Mouse (Mus musculus): Measurements from ENCODE around the gene Chsy1. TPM values are rescaled to one million over a fixed set of nuclear protein-coding genes. Genes with fewer than 3 reads are reported as not detected.

Gene Chsy1
- polyA plus RNA-seq, 1 experiment from 2014 or later: 24.4 TPM

DNA sequence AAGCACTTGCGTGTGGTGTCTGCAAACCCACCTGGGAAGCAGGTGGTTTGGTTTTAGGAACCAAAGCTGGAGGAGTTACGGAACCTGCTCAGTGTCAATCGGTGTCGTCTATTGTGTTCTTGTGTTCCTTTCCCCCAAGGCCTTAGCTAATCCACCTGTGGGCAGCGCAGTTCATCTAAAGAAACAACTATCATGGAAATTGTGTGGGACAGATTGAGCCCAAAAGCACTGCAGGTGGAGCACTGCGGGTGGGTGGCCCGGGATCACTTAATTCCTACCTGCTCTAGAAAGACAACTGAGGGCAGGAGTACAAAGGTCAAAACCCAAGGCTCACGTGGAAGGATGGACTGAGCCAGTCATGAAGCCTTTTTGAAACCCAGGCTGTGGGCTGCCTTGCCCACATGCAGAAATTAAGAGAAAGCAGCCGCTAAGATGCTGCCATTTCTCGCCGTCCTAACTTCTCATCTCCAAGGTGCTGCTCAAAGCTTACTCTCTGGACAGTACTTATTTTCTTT is 18.6 kb upstream of the Chsy1 start:
- Histone ChIP-seq H3K4me2 (no peak overlapping the region), H3K9ac (no peak overlapping the region), H3K4me3 (no peak overlapping the region), H3K27me3 (no peaks in the 10 kb centered on the region), H3K4me1 (no peaks in the 10 kb centered on the region), H3K9me3 (no peaks in the 10 kb centered on the region), H3K27ac (no peak overlapping the region), H3K36me3 (peaks cover 65% of the 10 kb centered on the region)
- ATAC-seq (ENCODE audit: insufficient number of reproducible peaks, insufficient read depth, low FRiP score, low TSS enrichment, low read depth): no peak
- 80% methylated on average over 11 of the region's 11 CpGs for WGBS

DNA sequence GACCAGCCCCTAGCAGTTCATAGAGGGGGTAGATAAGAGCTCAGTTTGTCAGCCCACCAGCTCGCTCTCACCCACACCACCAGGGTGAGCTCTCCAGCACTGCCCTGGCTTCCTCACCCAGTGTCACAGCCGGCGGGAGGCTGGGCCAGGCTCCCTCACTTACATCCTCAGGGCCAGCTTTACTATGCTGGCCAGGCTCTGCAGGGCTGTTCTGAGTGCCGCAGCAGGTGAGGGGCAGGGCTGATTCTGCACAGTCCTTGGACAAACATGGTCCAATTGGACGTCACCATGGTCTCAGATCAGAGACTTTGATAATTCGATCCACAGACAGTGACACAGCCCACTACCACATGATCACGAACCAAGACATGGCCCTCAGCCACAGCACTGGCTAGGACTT is 17.8 kb upstream of the Chsy1 start:
- WGBS: 86% methylated on average over 7 of the region's 7 CpGs
- Histone ChIP-seq H3K4me2 (no peak overlapping the region), H3K4me1 (no peaks in the 10 kb centered on the region)

GRCm38 (mm10) chr7:66092656-66093055 is 16.7 kb upstream of the Chsy1 start:
- H3K27ac ChIP-seq: no peak overlapping the region
- H3K27me3 ChIP-seq: no peaks in the 10 kb centered on the region
- H3K36me3 ChIP-seq: peaks cover 46% of the 10 kb centered on the region
- H3K4me3 ChIP-seq: no peak overlapping the region
- WGBS: 88% methylated on average over 8 of the region's 8 CpGs
- ATAC-seq (ENCODE audit: insufficient number of reproducible peaks, insufficient read depth, low FRiP score, low TSS enrichment, low read depth): no peak
- H3K4me2 ChIP-seq: no peak overlapping the region
- H3K4me1 ChIP-seq: no peaks in the 10 kb centered on the region
- no peak overlapping the region for H3K9ac ChIP-seq
- H3K9me3 ChIP-seq: no peaks in the 10 kb centered on the region

More for the DNA sequence above, 17.8 kb upstream of the Chsy1 start:
- Histone ChIP-seq H3K9me3 (no peaks in the 10 kb centered on the region), H3K9ac (no peak overlapping the region), H3K27ac (no peak overlapping the region), H3K4me3 (no peak overlapping the region), H3K36me3 (peaks cover 57% of the 10 kb centered on the region), H3K27me3 (no peaks in the 10 kb centered on the region)
- peak; percentile 39; the same call in 1 of the 2 replicates for ATAC-seq (ENCODE audit: insufficient number of reproducible peaks, insufficient read depth, low FRiP score, low TSS enrichment, low read depth)

- H3K9me3 ChIP-seq: no peaks in the 10 kb centered on the region
- H3K36me3 ChIP-seq: peaks cover 32% of the 10 kb centered on the region
- no peak overlapping the region for H3K4me2 ChIP-seq
- 78% methylated on average over 5 of the region's 5 CpGs for WGBS
- no peak for ATAC-seq (ENCODE audit: insufficient number of reproducible peaks, insufficient read depth, low FRiP score, low TSS enrichment, low read depth)
- H3K27me3 ChIP-seq: no peaks in the 10 kb centered on the region
- H3K9ac ChIP-seq: no peak overlapping the region
- no peaks in the 10 kb centered on the region for H3K4me1 ChIP-seq
- H3K4me3 ChIP-seq: no peak overlapping the region
- H3K27ac ChIP-seq: no peak overlapping the region
Measured at GRCm38 (mm10) chr7:66094141-66094540, 15.2 kb upstream of the Chsy1 start.

GRCm38 (mm10) chr7:66098803-66099202 is 10.5 kb upstream of the Chsy1 start:
- 79% methylated on average over 7 of the region's 7 CpGs for WGBS
- Histone ChIP-seq H3K27ac (no peak overlapping the region), H3K27me3 (peaks cover 7% of the 10 kb centered on the region; the same call in 1 of the 2 replicates), H3K9me3 (no peaks in the 10 kb centered on the region), H3K9ac (no peak overlapping the region), H3K4me2 (no peak overlapping the region), H3K36me3 (no peaks in the 10 kb centered on the region; the same call in 1 of the 2 replicates), H3K4me1 (no peaks in the 10 kb centered on the region), H3K4me3 (no peak overlapping the region)
- ATAC-seq (ENCODE audit: insufficient number of reproducible peaks, insufficient read depth, low FRiP score, low TSS enrichment, low read depth): no peak

DNA sequence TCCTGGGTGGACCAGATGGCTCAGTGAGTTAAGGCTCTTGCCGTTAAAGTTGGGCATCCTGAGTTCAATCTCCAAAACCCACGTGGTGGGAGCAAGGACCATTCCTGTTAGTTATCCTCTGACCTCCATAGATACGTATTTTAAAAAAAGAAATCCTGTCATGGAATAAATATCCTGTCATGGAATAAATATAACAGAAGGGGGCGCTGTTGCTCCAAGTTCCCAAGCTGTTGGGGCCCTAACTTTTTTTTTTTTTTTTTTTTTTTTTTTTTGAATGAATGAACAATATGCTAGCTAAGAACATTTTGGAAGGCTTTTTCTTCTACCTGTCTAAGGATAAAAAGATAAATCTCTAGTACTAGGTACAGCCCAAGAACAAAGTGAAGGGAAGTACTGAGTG is 7.4 kb upstream of the Chsy1 start:
- Histone ChIP-seq H3K36me3 (no peaks in the 10 kb centered on the region), H3K4me3 (no peak overlapping the region), H3K4me2 (no peak overlapping the region), H3K9ac (no peak overlapping the region), H3K27ac (no peak overlapping the region), H3K27me3 (peaks cover 7% of the 10 kb centered on the region; the same call in 1 of the 2 replicates), H3K9me3 (no peaks in the 10 kb centered on the region), H3K4me1 (peaks cover 3% of the 10 kb centered on the region; the same call in 1 of the 2 replicates)
- no peak for ATAC-seq (ENCODE audit: insufficient number of reproducible peaks, insufficient read depth, low FRiP score, low TSS enrichment, low read depth)
- WGBS: 9% methylated on average over 4 of the region's 4 CpGs

DNA sequence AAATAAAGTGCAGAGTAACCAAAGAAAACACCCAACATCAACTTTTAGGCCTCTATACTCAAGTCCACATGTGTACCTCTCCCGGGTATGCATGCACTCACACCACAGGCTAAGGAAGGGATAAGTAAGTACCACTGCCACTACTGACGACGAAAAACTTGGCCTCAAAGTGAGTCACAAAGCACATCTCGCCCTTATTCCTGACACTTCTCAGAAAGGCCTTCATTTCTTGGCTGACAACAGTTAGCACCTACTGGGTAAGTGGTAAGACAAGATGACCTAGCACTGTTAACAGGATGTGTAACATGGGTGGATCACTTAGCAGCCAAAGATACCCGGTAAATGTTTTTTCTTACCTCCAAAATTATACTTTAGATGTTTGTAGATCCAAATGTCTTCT is 4.8 kb upstream of the Chsy1 start:
- H3K9me3 ChIP-seq: no peaks in the 10 kb centered on the region
- no peak overlapping the region for H3K27ac ChIP-seq
- no peak for ATAC-seq (ENCODE audit: insufficient number of reproducible peaks, insufficient read depth, low FRiP score, low TSS enrichment, low read depth)
- no peaks in the 10 kb centered on the region for H3K36me3 ChIP-seq
- H3K4me2 ChIP-seq: no peak overlapping the region
- peaks cover 7% of the 10 kb centered on the region; the same call in 1 of the 2 replicates for H3K27me3 ChIP-seq
- peaks cover 10% of the 10 kb centered on the region; the same call in 1 of the 2 replicates for H3K4me1 ChIP-seq
- H3K4me3 ChIP-seq: no peak overlapping the region
- WGBS: 89% methylated on average over 5 of the region's 5 CpGs
- H3K9ac ChIP-seq: no peak overlapping the region

DNA sequence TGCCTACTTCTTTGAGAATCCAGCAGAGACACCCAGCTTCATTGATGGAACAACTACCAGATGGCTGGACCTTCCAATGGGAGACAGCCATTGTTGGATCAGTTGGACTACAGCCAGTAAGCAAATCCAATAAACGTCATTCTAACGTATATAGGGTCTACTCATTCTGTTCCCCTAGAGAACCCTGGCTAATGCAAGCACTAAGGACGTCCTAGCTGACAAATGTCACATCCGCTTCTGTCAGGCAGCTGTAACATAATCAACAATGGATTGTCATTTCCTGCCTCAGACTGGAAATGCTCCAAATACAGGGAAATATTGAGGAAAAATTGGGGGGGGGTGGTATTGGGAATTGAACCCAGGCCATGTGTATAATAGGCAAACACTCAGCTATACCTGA is 3.5 kb upstream of the Chsy1 start:
- 57% methylated on average over 4 of the region's 4 CpGs for WGBS
- ATAC-seq (ENCODE audit: insufficient number of reproducible peaks, insufficient read depth, low FRiP score, low TSS enrichment, low read depth): no peak

DNA sequence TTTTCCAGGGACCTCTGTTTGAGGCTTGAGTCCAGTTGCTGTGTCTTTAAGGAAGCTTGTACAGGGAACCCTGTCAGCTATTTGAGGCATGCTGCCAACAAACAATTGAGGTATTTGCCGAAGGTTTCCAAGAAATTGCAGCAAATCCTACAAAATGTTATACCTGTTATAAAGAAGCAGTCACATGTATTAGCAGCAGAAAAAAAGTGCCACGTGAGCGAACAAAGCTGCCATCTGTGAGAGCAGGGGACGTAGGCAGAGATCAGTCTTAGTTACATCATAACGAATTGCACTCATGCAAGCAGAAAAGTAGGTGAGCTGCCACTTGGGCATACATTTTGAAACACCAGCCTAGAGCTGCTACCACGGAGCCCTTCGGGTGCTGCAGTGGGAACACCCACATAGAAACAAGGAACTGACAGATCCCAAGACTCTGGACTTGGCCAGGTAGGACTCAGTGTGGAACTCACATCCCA is 2.7 kb upstream of the Chsy1 start:
- no peak overlapping the region for H3K27ac ChIP-seq
- 62% methylated on average over 7 of the region's 7 CpGs for WGBS

More for the DNA sequence above, 3.5 kb upstream of the Chsy1 start:
- Histone ChIP-seq H3K9ac (no peak overlapping the region), H3K36me3 (no peaks in the 10 kb centered on the region), H3K4me2 (no peak overlapping the region), H3K27me3 (peaks cover 4% of the 10 kb centered on the region; the same call in 1 of the 2 replicates), H3K4me1 (peaks cover 10% of the 10 kb centered on the region; the same call in 1 of the 2 replicates), H3K9me3 (no peaks in the 10 kb centered on the region), H3K27ac (no peak overlapping the region), H3K4me3 (no peak overlapping the region)

GRCm38 (mm10) chr7:66107206-66107605 is 2.1 kb upstream of the Chsy1 start:
- H3K36me3 ChIP-seq: no peaks in the 10 kb centered on the region
- H3K9ac ChIP-seq: no peak overlapping the region
- no peaks in the 10 kb centered on the region for H3K27me3 ChIP-seq
- peaks cover 23% of the 10 kb centered on the region for H3K4me1 ChIP-seq
- no peak for ATAC-seq (ENCODE audit: insufficient number of reproducible peaks, insufficient read depth, low FRiP score, low TSS enrichment, low read depth)
- H3K9me3 ChIP-seq: no peaks in the 10 kb centered on the region
- 65% methylated on average over 11 of the region's 11 CpGs for WGBS
- H3K4me2 ChIP-seq: no peak overlapping the region
- H3K4me3 ChIP-seq: no peak overlapping the region
- H3K27ac ChIP-seq: no peak overlapping the region

More for the DNA sequence above, 2.7 kb upstream of the Chsy1 start:
- Histone ChIP-seq H3K36me3 (no peaks in the 10 kb centered on the region), H3K4me3 (no peak overlapping the region), H3K9me3 (no peaks in the 10 kb centered on the region), H3K27me3 (no peaks in the 10 kb centered on the region), H3K4me2 (no peak overlapping the region), H3K4me1 (peaks cover 18% of the 10 kb centered on the region), H3K9ac (0 out of 2 replicates have a peak overlapping the region, but pooled peaks have one; percentile 1)
- ATAC-seq (ENCODE audit: insufficient number of reproducible peaks, insufficient read depth, low FRiP score, low TSS enrichment, low read depth): no peak

GRCm38 (mm10) chr7:66107930-66108329 is 1.4 kb upstream of the Chsy1 start:
- no peaks in the 10 kb centered on the region for H3K27me3 ChIP-seq
- H3K4me1 ChIP-seq: peaks cover 27% of the 10 kb centered on the region
- H3K4me3 ChIP-seq: no peak overlapping the region; the same call in 1 of the 2 replicates
- no peak for ATAC-seq (ENCODE audit: insufficient number of reproducible peaks, insufficient read depth, low FRiP score, low TSS enrichment, low read depth)
- no peaks in the 10 kb centered on the region for H3K36me3 ChIP-seq
- H3K9ac ChIP-seq: no peak overlapping the region
- 10% methylated on average over 7 of the region's 7 CpGs for WGBS
- H3K27ac ChIP-seq: no peak overlapping the region
- no peaks in the 10 kb centered on the region for H3K9me3 ChIP-seq
- no peak overlapping the region for H3K4me2 ChIP-seq

DNA sequence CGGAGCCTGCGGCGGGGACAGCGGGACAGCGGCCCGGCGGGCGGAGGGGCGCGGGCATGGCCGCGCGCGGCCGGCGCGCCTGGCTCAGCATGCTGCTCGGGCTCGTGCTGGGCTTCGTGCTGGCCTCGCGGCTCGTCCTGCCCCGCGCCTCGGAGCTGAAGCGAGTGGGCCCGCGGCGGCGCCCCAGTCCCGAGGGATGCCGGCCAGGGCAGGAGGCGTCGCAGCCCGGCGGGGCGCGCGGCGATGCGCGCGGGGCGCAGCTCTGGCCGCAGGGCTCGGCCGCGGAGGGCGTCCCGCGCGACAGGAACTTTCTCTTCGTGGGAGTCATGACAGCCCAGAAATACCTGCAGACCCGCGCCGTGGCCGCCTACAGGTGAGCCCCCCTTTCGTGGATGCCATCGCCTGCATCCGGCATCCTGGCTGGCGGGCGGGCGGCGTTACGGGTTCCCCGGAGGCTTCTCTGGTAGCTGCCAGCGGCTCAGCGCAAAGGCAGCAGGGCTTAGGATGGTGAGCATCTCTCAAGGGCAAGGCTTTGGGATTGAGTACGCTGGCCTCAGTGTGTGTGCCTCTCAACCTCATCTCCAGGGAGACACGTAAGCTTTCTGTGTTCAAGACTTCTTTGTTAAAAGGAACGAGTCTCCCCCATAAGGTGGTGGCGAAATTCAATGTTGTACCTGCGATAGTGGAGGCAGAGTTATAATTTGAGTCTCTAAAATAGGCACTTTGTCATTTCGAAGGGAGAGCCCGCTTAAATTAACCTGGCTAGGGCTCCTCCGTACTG is 730 bp downstream of the Chsy1 start:
- Histone ChIP-seq H3K4me2 (peak overlapping the region; percentile 84), H3K27me3 (no peaks in the 10 kb centered on the region), H3K9me3 (no peaks in the 10 kb centered on the region), H3K4me1 (peaks cover 42% of the 10 kb centered on the region), H3K9ac (peak overlapping the region; percentile 98), H3K4me3 (peak overlapping the region; percentile 93), H3K27ac (peak overlapping the region; percentile 85), H3K36me3 (0 out of 2 replicates have a peak, but pooled peaks cover 4% of the 10 kb centered on the region)
- no peak for ATAC-seq (ENCODE audit: insufficient number of reproducible peaks, insufficient read depth, low FRiP score, low TSS enrichment, low read depth)
- under 1% methylated on average over 59 of the region's 77 CpGs for WGBS

Data from embryonic facial prominence, embryonic 13.5 days (tissue).